8 mouse cellular contexts compared by ENCODE assay signal in genomic region chr4:122886579-122887254, GRCm38 (mm10). TPM values are rescaled to one million over a fixed set of nuclear protein-coding genes. Genes with fewer than 3 reads are reported as not detected.
DNase-seq lines count a peak whose midpoint lies in the region; ATAC-seq and TF ChIP-seq lines count a peak whose summit lies in the region.

No protein-coding gene starts in this region.

- no peaks in the 10 kb centered on the region for H3K27me3 ChIP-seq in cerebellum, adult 2 months (ENCODE audit: control insufficient read depth, insufficient read depth, low read length)
- no peaks in the 10 kb centered on the region for H3K27me3 ChIP-seq in spleen, adult 2 months (ENCODE audit: control insufficient read depth, insufficient read depth, low read length)
- no peaks in the 10 kb centered on the region for H3K27me3 ChIP-seq in intestine, postnatal 0 days (replicated peaks; ENCODE audit: control insufficient read depth, insufficient read depth, low read length)
- no peaks in the 10 kb centered on the region for H3K27me3 ChIP-seq in midbrain, postnatal 0 days (ENCODE audit: insufficient read depth, low read length)

- no peak for DNase-seq in cerebellum, adult 2 months
- no peak for DNase-seq in cerebellum, postnatal 4 days (ENCODE audit: low spot score in 2 of 2)
- no peak for DNase-seq in spleen, adult 2 months (ENCODE audit: low read depth in 1 of 2, low spot score in 2 of 2)
- no peak for DNase-seq in spleen, postnatal 10 days (ENCODE audit: low spot score in 2 of 2)
- DNase-seq in midbrain, postnatal 0 days (ENCODE audit: low spot score), result peak; percentile 59
- no peak for DNase-seq in cerebellum, adult 11 months
- no peak for DNase-seq in adrenal gland, adult 18-20 months (ENCODE audit: low spot score in 2 of 2)

- 2% methylated on average over 19 of the region's 19 CpGs for WGBS in cerebellum, adult 2 months
- WGBS in spleen, adult 2 months, result 3% methylated on average over 19 of the region's 19 CpGs
- 1% methylated on average over 19 of the region's 19 CpGs for WGBS in intestine, postnatal 0 days
- 2% methylated on average over 19 of the region's 19 CpGs for WGBS in midbrain, postnatal 0 days

- TF ChIP-seq POLR2A in cerebellum, adult 2 months (IDR thresholded peaks at IDR 0.05; ENCODE audit: borderline replicate concordance, insufficient read depth, low read length), result no peak
- TF ChIP-seq POLR2A in spleen, adult 2 months (IDR thresholded peaks at IDR 0.05; ENCODE audit: low read depth, low read length), result no peak

- H3K4me2 ChIP-seq in intestine, postnatal 0 days (replicated peaks; ENCODE audit: low read depth), result peak overlapping the region; percentile 73
- peak overlapping the region; percentile 61 for H3K4me2 ChIP-seq in midbrain, postnatal 0 days (ENCODE audit: low read depth, low read length, poor library complexity, severe bottlenecking)

- peak overlapping the region; percentile 97 for H3K27ac ChIP-seq in cerebellum, adult 2 months (ENCODE audit: insufficient read depth, low read length)
- H3K27ac ChIP-seq in spleen, adult 2 months (ENCODE audit: insufficient read depth, low read length), result peak overlapping the region; percentile 99
- H3K27ac ChIP-seq in intestine, postnatal 0 days (ENCODE audit: low read depth, low read length), result peak overlapping the region; percentile 98
- H3K27ac ChIP-seq in midbrain, postnatal 0 days (ENCODE audit: low read depth, low read length), result peak overlapping the region; percentile 98

- H3K4me3 ChIP-seq in cerebellum, adult 2 months (replicated peaks; ENCODE audit: insufficient read depth, low read depth, low read length), result peak overlapping the region; percentile 83
- peak overlapping the region; percentile 83 for H3K4me3 ChIP-seq in spleen, adult 2 months (ENCODE audit: extremely low read depth, insufficient read depth, insufficient read length)
- peak overlapping the region; percentile 78 for H3K4me3 ChIP-seq in intestine, postnatal 0 days (ENCODE audit: low read depth, low read length)
- peak overlapping the region; percentile 72 for H3K4me3 ChIP-seq in midbrain, postnatal 0 days (ENCODE audit: low read depth, low read length)

- no peaks in the 10 kb centered on the region for H3K9me3 ChIP-seq in intestine, postnatal 0 days (ENCODE audit: control insufficient read depth)
- no peaks in the 10 kb centered on the region for H3K9me3 ChIP-seq in midbrain, postnatal 0 days (ENCODE audit: low read length)

- peak overlapping the region; percentile 63 for H3K9ac ChIP-seq in intestine, postnatal 0 days (ENCODE audit: low read depth, low read length)
- H3K9ac ChIP-seq in midbrain, postnatal 0 days (replicated peaks; ENCODE audit: low read length, poor library complexity, severe bottlenecking), result peak overlapping the region; percentile 70

- no peak for ATAC-seq in intestine, postnatal 0 days
- ATAC-seq in midbrain, postnatal 0 days (ENCODE audit: low FRiP score), result peak; percentile 0; the same call in 1 of the 2 replicates

- peaks cover 5% of the 10 kb centered on the region for H3K4me1 ChIP-seq in cerebellum, adult 2 months (ENCODE audit: control insufficient read depth, insufficient read depth, low read length)
- peaks cover 18% of the 10 kb centered on the region for H3K4me1 ChIP-seq in spleen, adult 2 months (ENCODE audit: control insufficient read depth, insufficient read depth, insufficient read length)
- H3K4me1 ChIP-seq in intestine, postnatal 0 days (replicated peaks; ENCODE audit: control insufficient read depth, insufficient read depth, low read length), result peaks cover 5% of the 10 kb centered on the region; the same call in 1 of the 2 replicates
- H3K4me1 ChIP-seq in midbrain, postnatal 0 days (ENCODE audit: insufficient read depth, low read length), result peaks cover 7% of the 10 kb centered on the region; the same call in 1 of the 2 replicates

- no peak for TF ChIP-seq CTCF in cerebellum, adult 2 months (IDR thresholded peaks at IDR 0.05; ENCODE audit: borderline replicate concordance, insufficient read depth, low read depth, low read length)
- TF ChIP-seq CTCF in spleen, adult 2 months (IDR thresholded peaks at IDR 0.05; ENCODE audit: extremely low read depth, insufficient read depth, insufficient read length, insufficient replicate concordance), result no peak
- no peak for TF ChIP-seq CTCF in intestine, postnatal 0 days (IDR thresholded peaks at IDR 0.05; ENCODE audit: low read depth)
- TF ChIP-seq CTCF in midbrain, postnatal 0 days (IDR thresholded peaks at IDR 0.05), result no peak

- peaks cover 2% of the 10 kb centered on the region; the same call in 1 of the 2 replicates for H3K36me3 ChIP-seq in spleen, adult 2 months (ENCODE audit: control insufficient read depth, insufficient read depth, low read length)
- no peaks in the 10 kb centered on the region for H3K36me3 ChIP-seq in intestine, postnatal 0 days (ENCODE audit: control insufficient read depth, insufficient read depth)
- no peaks in the 10 kb centered on the region for H3K36me3 ChIP-seq in midbrain, postnatal 0 days (ENCODE audit: insufficient read depth, low read length)

RNA-seq across cellular contexts. Expression of gene Cap1, which starts 0.9 kb away (rescaled TPM):
- polyA plus RNA-seq in cerebellum, adult 2 months (2012; rRNA removed), result 82.1 and 89.7 TPM in 2 replicates
- 108 and 116 TPM in 2 replicates for polyA plus RNA-seq in spleen, adult 2 months (2012; rRNA removed)
- polyA plus RNA-seq in intestine, postnatal 0 days (2015; fragmentation: Nextera tagmentation; extraction: Ambion mirVana), result 58.4 and 60.4 TPM in 2 replicates
- total RNA-seq in midbrain, postnatal 0 days (2014; rRNA removed), result 145 and 157 TPM in 2 replicates
- 58.9 and 60.9 TPM in 2 replicates for polyA plus RNA-seq in midbrain, postnatal 0 days (2015; fragmentation: Nextera tagmentation; extraction: Ambion mirVana)
- 100 to 1,000 TPM; 142 to 155 TPM for total RNA-seq in adrenal gland, adult 18-20 months (2021)

RNA-seq across cellular contexts. Expression of gene Ppt1, which starts 50.7 kb away (rescaled TPM):
- polyA plus RNA-seq in cerebellum, adult 2 months (2012; rRNA removed), result 131 and 133 TPM in 2 replicates
- 31.6 and 44.3 TPM in 2 replicates for polyA plus RNA-seq in spleen, adult 2 months (2012; rRNA removed)
- 54.6 and 54.9 TPM in 2 replicates for polyA plus RNA-seq in intestine, postnatal 0 days (2015; fragmentation: Nextera tagmentation; extraction: Ambion mirVana)
- total RNA-seq in midbrain, postnatal 0 days (2014; rRNA removed), result 44.2 and 53.5 TPM in 2 replicates
- 80.2 and 81.3 TPM in 2 replicates for polyA plus RNA-seq in midbrain, postnatal 0 days (2015; fragmentation: Nextera tagmentation; extraction: Ambion mirVana)
- 10 to 100 TPM; 71.4 to 79.5 TPM for total RNA-seq in adrenal gland, adult 18-20 months (2021)
